Mouse (Mus musculus) hindbrain, embryonic 14.5 days (tissue): ENCODE data around the gene Myo18a. TPM values are rescaled to one million over a fixed set of nuclear protein-coding genes. Genes with fewer than 3 reads are reported as not detected.

Experiments
- ATAC-seq: fragments of 200-750 bp; cut with Nextera tagmentation; 2 replicates; pipeline ENCODE4 v1.8.0; 2017; ENCODE audit warnings: moderate number of reproducible peaks, mild to moderate bottlenecking, moderate TSS enrichment, moderate library complexity; ENCODE audit not compliant: low FRiP score
- DNase-seq: peaks from one replicate; pipeline ENCODE4 v3.0.0-alpha.2; 2015; ENCODE audit warnings: low spot score
- H3K27ac ChIP-seq: fragments of 300-500 bp; sonication (generic); 2 replicates; pipeline ENCODE4 v1.5.1; 2014; ENCODE audit warnings: mild to moderate bottlenecking, moderate library complexity
- H3K27me3 ChIP-seq: fragments of 300-500 bp; sonication (generic); 2 replicates; pipeline ENCODE4 v1.6.1; 2014; ENCODE audit warnings: mild to moderate bottlenecking, low read length, mixed read lengths; ENCODE audit not compliant: control insufficient read depth, insufficient read depth
- H3K36me3 ChIP-seq: fragments of 300-500 bp; sonication (generic); replicated peaks from 2 replicates; pipeline ENCODE4 v1.6.1; 2014; ENCODE audit not compliant: control insufficient read depth, insufficient read depth
- H3K4me1 ChIP-seq: fragments of 300-500 bp; sonication (generic); replicated peaks from 2 replicates; pipeline ENCODE4 v1.6.1; 2014; ENCODE audit warnings: antibody characterized with exemption, low read length, mixed read lengths; ENCODE audit not compliant: control insufficient read depth, insufficient read depth
- H3K4me2 ChIP-seq: fragments of 300-500 bp; sonication (generic); replicated peaks from 2 replicates; pipeline ENCODE4 v1.6.1; 2014; ENCODE audit warnings: mild to moderate bottlenecking, moderate library complexity
- H3K4me3 ChIP-seq: fragments of 300-500 bp; sonication (generic); replicated peaks from 2 replicates; pipeline ENCODE4 v1.5.1; 2014; ENCODE audit warnings: mild to moderate bottlenecking, low read length
- H3K9ac ChIP-seq: fragments of 300-500 bp; sonication (generic); 2 replicates; pipeline ENCODE4 v1.6.1; 2014
- H3K9me3 ChIP-seq: fragments of 300-500 bp; sonication (generic); 2 replicates; pipeline ENCODE4 v1.6.1; 2016; ENCODE audit warnings: low read length; ENCODE audit not compliant: control insufficient read depth
- WGBS: fragments of 180-500 bp; shearing (Covaris S2); extraction: QIAGEN DNeasy Blood & Tissue Kit; methylation state at CpG from one replicate; pipeline ENCODE4 v1.1.7; 2014; 5-methylcytosine and 5-hydroxymethylcytosine counted together
- polyA plus RNA-seq: library from polyadenylated mRNA; unstranded; fragments of >200 nt; fragmentation: Nextera tagmentation; extraction: Ambion mirVana; gene quantifications from 2 replicates; pipeline ENCODE4 v1.2.1, GENCODE M21; 2014

The Myo18a gene
- polyA plus RNA-seq, 1 experiment from 2014 or later, result 42.1 TPM

DNA sequence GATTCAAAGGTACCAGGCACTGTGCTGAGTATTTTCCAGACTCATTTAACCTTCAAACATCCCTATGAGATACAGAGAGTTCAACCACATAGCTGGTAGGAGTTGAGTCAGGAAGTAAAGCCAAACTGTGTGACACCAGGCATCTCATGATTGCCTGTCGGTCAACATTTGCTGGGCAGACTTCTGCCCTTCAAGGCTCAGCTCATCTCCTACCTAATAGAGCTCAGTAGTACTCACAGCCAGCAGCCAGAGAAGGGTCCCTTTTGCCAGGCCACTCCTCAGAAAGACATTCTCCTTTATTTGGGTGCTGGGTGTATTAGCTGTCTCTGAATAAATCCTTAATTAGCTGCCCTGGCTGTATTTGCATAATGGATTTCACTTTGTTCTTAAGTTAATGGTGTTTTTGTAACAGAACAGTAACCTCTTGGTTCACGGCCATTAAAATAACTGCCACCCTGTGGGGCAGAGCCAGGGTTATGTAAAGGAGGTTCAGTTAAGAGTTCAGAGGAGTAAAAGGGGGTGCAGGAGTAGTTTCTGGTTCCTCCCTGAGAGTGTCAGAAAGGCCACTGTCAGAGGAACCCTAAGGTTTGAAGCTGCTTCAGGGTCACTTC lies 127.7 kb downstream of the Myo18a start:
- DNase-seq (no peak), ATAC-seq (no peak)
- no peaks in the 10 kb centered on the region for H3K9me3 ChIP-seq
- WGBS, result 42% methylated on average over 2 of the region's 2 CpGs
- H3K4me3 ChIP-seq, result no peak overlapping the region
- H3K4me1 ChIP-seq, result peaks cover 68% of the 10 kb centered on the region
- H3K27ac ChIP-seq, result 0 out of 2 replicates have a peak overlapping the region, but pooled peaks have one; percentile 29
- H3K4me2 ChIP-seq, result no peak overlapping the region
- H3K27me3 ChIP-seq, result no peaks in the 10 kb centered on the region
- no peaks in the 10 kb centered on the region for H3K36me3 ChIP-seq
- H3K9ac ChIP-seq, result no peak overlapping the region

DNA sequence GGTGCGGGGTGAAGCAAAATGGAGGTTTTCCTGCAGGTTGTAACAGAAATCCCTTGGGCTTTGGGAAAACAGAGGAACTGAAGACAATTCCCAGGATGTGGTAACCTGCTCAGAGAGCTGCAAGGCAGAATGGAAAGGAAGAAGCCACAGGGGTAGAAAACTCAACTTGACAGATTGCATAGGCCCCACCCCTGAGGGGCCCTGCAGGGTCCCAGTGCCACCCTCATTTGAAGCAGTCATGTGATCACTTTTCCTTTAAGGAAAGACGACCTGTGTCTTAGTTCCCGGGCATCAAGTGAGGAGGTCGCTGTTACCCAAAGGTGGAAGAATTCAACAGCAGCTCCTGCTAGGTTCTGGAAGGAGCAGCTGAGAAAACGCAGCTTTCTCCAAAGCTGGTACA lies 129.8 kb downstream of the Myo18a start:
- H3K4me2 ChIP-seq, result peak overlapping the region; percentile 20
- ATAC-seq (no peak), DNase-seq (no peak)
- no peaks in the 10 kb centered on the region for H3K9me3 ChIP-seq
- H3K4me1 ChIP-seq, result peaks cover 68% of the 10 kb centered on the region
- H3K27me3 ChIP-seq, result no peaks in the 10 kb centered on the region
- no peak overlapping the region for H3K4me3 ChIP-seq
- H3K9ac ChIP-seq, result no peak overlapping the region
- WGBS, result 9% methylated on average over 5 of the region's 5 CpGs
- peak overlapping the region; percentile 79 for H3K27ac ChIP-seq
- no peaks in the 10 kb centered on the region for H3K36me3 ChIP-seq

DNA sequence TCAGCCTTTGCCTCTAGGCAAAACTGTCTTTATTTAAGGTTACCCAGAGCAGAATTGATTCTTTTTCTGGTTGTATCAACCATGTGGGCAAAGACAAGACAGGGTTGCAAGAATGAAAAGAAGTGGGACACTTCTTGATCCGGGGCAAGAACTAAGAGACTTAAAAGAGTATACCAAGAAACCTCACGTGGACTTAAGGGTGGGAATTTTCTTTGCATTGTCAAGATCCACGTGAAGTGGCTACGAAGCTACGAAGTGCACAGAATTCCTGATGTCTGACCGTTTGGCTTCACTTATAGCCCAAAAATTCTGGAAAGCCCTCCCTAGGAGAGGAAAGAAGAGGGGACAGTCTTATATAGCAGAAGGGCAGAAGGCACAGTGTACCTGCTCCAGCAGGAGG lies 130.2 kb downstream of the Myo18a start:
- ATAC-seq (no peak), DNase-seq (no peak)
- Histone ChIP-seq H3K4me3 (0 out of 2 replicates have a peak overlapping the region, but pooled peaks have one; percentile 2), H3K4me1 (peaks cover 68% of the 10 kb centered on the region), H3K4me2 (peak overlapping the region; percentile 20), H3K36me3 (no peaks in the 10 kb centered on the region), H3K27ac (peak overlapping the region; percentile 79), H3K9me3 (no peaks in the 10 kb centered on the region), H3K9ac (0 out of 2 replicates have a peak overlapping the region, but pooled peaks have one; percentile 6), H3K27me3 (no peaks in the 10 kb centered on the region)
- 14% methylated on average over 6 of the region's 6 CpGs for WGBS

- ATAC-seq, result peak; percentile 81
- Histone ChIP-seq H3K9ac (0 out of 2 replicates have a peak within 1 kb of the TSS, but pooled peaks have one; percentile 6), H3K9me3 (no peaks in the 10 kb centered on the region), H3K4me1 (peaks cover 69% of the 10 kb centered on the region), H3K4me2 (peak within 1 kb of the TSS; percentile 20), H3K4me3 (0 out of 2 replicates have a peak within 1 kb of the TSS, but pooled peaks have one; percentile 2), H3K27me3 (no peaks in the 10 kb centered on the region), H3K36me3 (no peaks in the 10 kb centered on the region), H3K27ac (peak within 1 kb of the TSS; percentile 79)
- DNase-seq, result peak; percentile 72
- WGBS, result 9% methylated on average over 11 of the region's 11 CpGs
Observed at GRCm38 (mm10) chr11:77893787-77894718, 131.0 kb downstream of the Myo18a start, which contains the start of gene Pipox. Gene Pipox, minus strand, starts transcription at chr11:77894096.

GRCm38 (mm10) chr11:77894967-77895366 lies 131.9 kb downstream of the Myo18a start:
- Histone ChIP-seq H3K9ac (no peak overlapping the region), H3K4me3 (no peak overlapping the region), H3K4me2 (no peak overlapping the region), H3K9me3 (no peaks in the 10 kb centered on the region), H3K4me1 (peaks cover 69% of the 10 kb centered on the region), H3K27me3 (no peaks in the 10 kb centered on the region), H3K27ac (peak overlapping the region; percentile 43; the same call in 1 of the 2 replicates), H3K36me3 (no peaks in the 10 kb centered on the region)
- DNase-seq (no peak), ATAC-seq (no peak)
- 69% methylated on average over 2 of the region's 2 CpGs for whole genome bisulfite sequencing

GRCm38 (mm10) chr11:77896011-77896410 lies 133.0 kb downstream of the Myo18a start:
- no peaks in the 10 kb centered on the region for H3K36me3 ChIP-seq
- H3K4me2 ChIP-seq, result peak overlapping the region; percentile 39; the same call in 1 of the 2 replicates
- H3K4me3 ChIP-seq, result no peak overlapping the region
- H3K4me1 ChIP-seq, result peaks cover 63% of the 10 kb centered on the region
- H3K9me3 ChIP-seq, result no peaks in the 10 kb centered on the region
- ATAC-seq (no peak), DNase-seq (no peak)
- H3K9ac ChIP-seq, result peak overlapping the region; percentile 59
- H3K27ac ChIP-seq, result peak overlapping the region; percentile 91
- WGBS, result 38% methylated on average over 9 of the region's 9 CpGs
- no peaks in the 10 kb centered on the region for H3K27me3 ChIP-seq

DNA sequence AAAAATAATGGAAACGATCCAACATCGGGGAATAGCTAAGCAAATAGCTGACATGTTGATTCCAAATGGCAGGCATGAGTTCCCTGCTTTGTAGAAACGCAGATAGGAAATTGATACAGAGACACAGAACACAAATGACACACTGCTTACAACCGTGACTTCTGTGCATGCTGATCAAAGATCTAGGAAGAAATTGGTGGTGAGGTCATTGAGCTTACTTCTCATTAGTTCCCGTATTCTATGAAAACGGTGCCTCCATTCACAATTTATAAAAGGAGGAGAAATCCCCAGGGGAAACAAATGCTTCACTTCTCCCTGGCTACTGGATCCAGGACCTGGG lies 133.4 kb downstream of the Myo18a start:
- peak overlapping the region; percentile 59 for H3K9ac ChIP-seq
- peak overlapping the region; percentile 91 for H3K27ac ChIP-seq
- peak overlapping the region; percentile 39 for H3K4me2 ChIP-seq
- no peak for ATAC-seq
- H3K4me3 ChIP-seq, result no peak overlapping the region
- DNase-seq, result peak; percentile 41
- H3K36me3 ChIP-seq, result no peaks in the 10 kb centered on the region
- peaks cover 66% of the 10 kb centered on the region for H3K4me1 ChIP-seq
- 13% methylated on average over 6 of the region's 6 CpGs for WGBS
- no peaks in the 10 kb centered on the region for H3K27me3 ChIP-seq
- no peaks in the 10 kb centered on the region for H3K9me3 ChIP-seq

- peak; percentile 49 for DNase-seq
Observed at GRCm38 (mm10) chr11:77896820-77897805, 134.1 kb downstream of the Myo18a start.

More at GRCm38 (mm10) chr11:77896820-77897805, 134.1 kb downstream of the Myo18a start:
- H3K4me3 ChIP-seq, result no peak overlapping the region
- peak overlapping the region; percentile 59 for H3K9ac ChIP-seq
- ATAC-seq, result no peak
- H3K36me3 ChIP-seq, result no peaks in the 10 kb centered on the region
- WGBS, result 7% methylated on average over 23 of the region's 23 CpGs
- no peaks in the 10 kb centered on the region for H3K9me3 ChIP-seq
- H3K4me1 ChIP-seq, result peaks cover 69% of the 10 kb centered on the region
- peak overlapping the region; percentile 39 for H3K4me2 ChIP-seq
- H3K27me3 ChIP-seq, result no peaks in the 10 kb centered on the region
- peak overlapping the region; percentile 91 for H3K27ac ChIP-seq
